Mouse (Mus musculus) heart, postnatal 0 days (tissue): ENCODE measurements around the gene Nkd1. TPM values are rescaled to one million over a fixed set of nuclear protein-coding genes. Genes with fewer than 3 reads are reported as not detected.
A peak's percentile ranks its signal among the peaks of the same experiment; 100 is the strongest.

Source experiments
- ATAC-seq: fragments of 200-750 bp; cut with Nextera tagmentation; 2 replicates; pipeline ENCODE4 v1.8.0; 2017; ENCODE audit warnings: low read depth, moderate number of reproducible peaks, moderate library complexity; ENCODE audit not compliant: insufficient read depth
- DNase-seq: peaks from one replicate; pipeline ENCODE4 v3.0.0-alpha.2; 2016; ENCODE audit warnings: low spot score
- H3K27ac ChIP-seq: fragments of 300-500 bp; sonication (generic); 2 replicates; pipeline ENCODE4 v1.5.1; 2014; ENCODE audit warnings: low read depth, mild to moderate bottlenecking
- H3K27me3 ChIP-seq: fragments of 300-500 bp; sonication (generic); 2 replicates; pipeline ENCODE4 v1.6.1; 2014; ENCODE audit warnings: low read length, mixed read lengths; ENCODE audit not compliant: control insufficient read depth, insufficient read depth
- H3K36me3 ChIP-seq: fragments of 300-500 bp; sonication (generic); replicated peaks from 2 replicates; pipeline ENCODE4 v1.6.1; 2014; ENCODE audit warnings: low read length, mixed read lengths; ENCODE audit not compliant: control insufficient read depth, insufficient read depth
- H3K4me1 ChIP-seq: fragments of 300-500 bp; sonication (generic); 2 replicates; pipeline ENCODE4 v1.6.1; 2014; ENCODE audit warnings: antibody characterized with exemption; ENCODE audit not compliant: control insufficient read depth, insufficient read depth
- H3K4me2 ChIP-seq: fragments of 300-500 bp; sonication (generic); 2 replicates; pipeline ENCODE4 v1.6.1; 2014; ENCODE audit warnings: low read depth, mild to moderate bottlenecking, low read length, moderate library complexity
- H3K4me3 ChIP-seq: fragments of 300-500 bp; sonication (generic); 2 replicates; pipeline ENCODE4 v1.5.1; 2014; ENCODE audit warnings: low read depth, low read length
- H3K9ac ChIP-seq: fragments of 300-500 bp; sonication (generic); replicated peaks from 2 replicates; pipeline ENCODE4 v1.6.1; 2014; ENCODE audit warnings: low read depth, low read length, mixed read lengths
- H3K9me3 ChIP-seq: fragments of 300-500 bp; sonication (generic); replicated peaks from 2 replicates; pipeline ENCODE4 v1.6.1; 2016; ENCODE audit warnings: low read length; ENCODE audit not compliant: control insufficient read depth
- CTCF ChIP-seq: IDR thresholded peaks from 2 replicates; pipeline ENCODE4 v1.5.1; 2016; ENCODE audit warnings: antibody characterized with exemption, control low read depth, low read depth
- EP300 ChIP-seq: IDR thresholded peaks from 2 replicates; pipeline ENCODE4 v1.6.1; 2016; ENCODE audit warnings: antibody characterized with exemption, low read depth
- WGBS: fragments of 180-500 bp; shearing (Covaris S2); extraction: QIAGEN DNeasy Blood & Tissue Kit; methylation state at CpG from one replicate; pipeline ENCODE4 v1.1.7; 2014; 5-methylcytosine and 5-hydroxymethylcytosine counted together
- polyA plus RNA-seq: library from polyadenylated mRNA; unstranded; fragments of >200 nt; fragmentation: Nextera tagmentation; extraction: Ambion mirVana; gene quantifications from 2 replicates; pipeline ENCODE4 v1.2.1, GENCODE M21; 2015
- total RNA-seq: library from RNA; depleted of rRNA; stranded (reverse); fragments of >200 nt; gene quantifications from 2 replicates; pipeline ENCODE4 v1.2.3, GENCODE M21; 2014; ENCODE audit warnings: low replicate concordance

Nkd1 gene
- total and polyA plus RNA-seq, 2 experiments from 2014 or later = 5.5 to 6.8 TPM

- Histone ChIP-seq H3K9me3 (no peaks in the 10 kb centered on the region), H3K4me1 (peaks cover 7% of the 10 kb centered on the region; the same call in 1 of the 2 replicates), H3K4me3 (no peak overlapping the region), H3K9ac (no peak overlapping the region), H3K4me2 (no peak overlapping the region), H3K36me3 (no peaks in the 10 kb centered on the region), H3K27ac (no peak overlapping the region), H3K27me3 (peaks cover 23% of the 10 kb centered on the region)
- DNase-seq = no peak
- TF ChIP-seq CTCF = no peak
- TF ChIP-seq EP300 = no peak
- no peak for ATAC-seq
- 82% methylated on average over 3 of the region's 3 CpGs for WGBS
Measured at GRCm38 (mm10) chr8:88623351-88623750, 102.2 kb downstream of the Nkd1 start.

GRCm38 (mm10) chr8:88624276-88624675 is 103.1 kb downstream of the Nkd1 start:
- no peak for DNase-seq
- H3K27ac ChIP-seq = no peak overlapping the region
- no peak overlapping the region for H3K9ac ChIP-seq
- H3K4me2 ChIP-seq = no peak overlapping the region
- no peak overlapping the region for H3K4me3 ChIP-seq
- H3K27me3 ChIP-seq = peaks cover 28% of the 10 kb centered on the region
- 61% methylated on average over 3 of the region's 3 CpGs for WGBS
- TF ChIP-seq EP300 (no peak), CTCF (no peak)
- H3K36me3 ChIP-seq = no peaks in the 10 kb centered on the region
- no peaks in the 10 kb centered on the region for H3K9me3 ChIP-seq
- no peak for ATAC-seq
- H3K4me1 ChIP-seq = peaks cover 7% of the 10 kb centered on the region; the same call in 1 of the 2 replicates

GRCm38 (mm10) chr8:88626433-88626832 is 105.3 kb downstream of the Nkd1 start:
- Histone ChIP-seq H3K9ac (no peak overlapping the region), H3K4me1 (peaks cover 7% of the 10 kb centered on the region; the same call in 1 of the 2 replicates), H3K36me3 (no peaks in the 10 kb centered on the region), H3K27ac (no peak overlapping the region), H3K27me3 (peaks cover 28% of the 10 kb centered on the region), H3K9me3 (no peaks in the 10 kb centered on the region), H3K4me2 (no peak overlapping the region), H3K4me3 (no peak overlapping the region)
- ATAC-seq (no peak), DNase-seq (no peak)
- WGBS = 64% methylated on average over 3 of the region's 3 CpGs
- TF ChIP-seq CTCF (no peak), EP300 (no peak)

GRCm38 (mm10) chr8:88626940-88627264 is 105.7 kb downstream of the Nkd1 start:
- ATAC-seq (no peak), DNase-seq (no peak)
- WGBS = 20% methylated on average over 19 of the region's 19 CpGs
- Histone ChIP-seq H3K9me3 (no peaks in the 10 kb centered on the region), H3K27me3 (peaks cover 28% of the 10 kb centered on the region), H3K36me3 (no peaks in the 10 kb centered on the region), H3K27ac (no peak overlapping the region), H3K9ac (0 out of 2 replicates have a peak overlapping the region, but pooled peaks have one; percentile 46), H3K4me3 (peak overlapping the region; percentile 48), H3K4me2 (peak overlapping the region; percentile 70), H3K4me1 (peaks cover 7% of the 10 kb centered on the region; the same call in 1 of the 2 replicates)
- no peak for TF ChIP-seq CTCF
- TF ChIP-seq EP300 = no peak

GRCm38 (mm10) chr8:88627265-88627991 is 106.3 kb downstream of the Nkd1 start:
- ATAC-seq (peak; percentile 78), DNase-seq (peak; percentile 80)
- H3K27ac ChIP-seq = no peak overlapping the region
- no peaks in the 10 kb centered on the region for H3K36me3 ChIP-seq
- peaks cover 28% of the 10 kb centered on the region for H3K27me3 ChIP-seq
- whole genome bisulfite sequencing = 6% methylated on average over 93 of the region's 105 CpGs
- TF ChIP-seq EP300 = no peak
- no peak for TF ChIP-seq CTCF
- H3K9me3 ChIP-seq = no peaks in the 10 kb centered on the region
- H3K4me2 ChIP-seq = peak overlapping the region; percentile 70
- H3K4me3 ChIP-seq = peak overlapping the region; percentile 48
- peak overlapping the region; percentile 46; the same call in 1 of the 2 replicates for H3K9ac ChIP-seq
- H3K4me1 ChIP-seq = peaks cover 7% of the 10 kb centered on the region; the same call in 1 of the 2 replicates
